Mouse (Mus musculus) small intestine, adult 2 months (tissue): Measurements from ENCODE around the gene Eva1c.

Source experiments
- CTCF ChIP-seq: fragments of 200-500 bp; IDR thresholded peaks from 2 replicates; pipeline ENCODE4 v1.5.1; 2012; ENCODE audit warnings: low read depth, mild to moderate bottlenecking, control low read depth, inconsistent platforms, low read length, moderate library complexity, mixed read lengths; ENCODE audit not compliant: insufficient replicate concordance, insufficient read length; ENCODE audit errors: extremely low read depth
- POLR2A ChIP-seq: fragments of 200-500 bp; IDR thresholded peaks from 2 replicates; pipeline ENCODE4 v1.6.1; 2012; ENCODE audit warnings: low read depth, mild to moderate bottlenecking, control low read depth, inconsistent platforms, low read length, moderate library complexity

GRCm38 (mm10) chr16:90899498-90899897, 73.0 kb downstream of the Eva1c start:
- no peak for TF ChIP-seq POLR2A
- TF ChIP-seq CTCF: no peak
